Mouse (Mus musculus) monocyte, adult 5-6 weeks (primary cell): ENCODE data around the gene Catsper2. TPM values are rescaled to one million over a fixed set of nuclear protein-coding genes. Genes with fewer than 3 reads are reported as not detected.
A peak's percentile ranks its signal among the peaks of the same experiment; 100 is the strongest.

Experiments
- ATAC-seq: fragments of 153-309, 156-312 bp; replicated peaks from 2 replicates; pipeline ENCODE4 v1.8.0; 2017; ENCODE audit warnings: mild to moderate bottlenecking; ENCODE audit not compliant: low TSS enrichment, insufficient number of reproducible peaks, severe bottlenecking, poor library complexity, low FRiP score
- total RNA-seq: library from RNA; stranded (forward); fragments of 200-1000, 200-491, 200-594 nt; gene quantifications from 3 replicates; pipeline ENCODE4 v1.2.3, GENCODE M21; 2017

The Catsper2 gene
- total RNA-seq, 1 experiment from 2014 or later = not detected

- ATAC-seq = no peak
Measured at GRCm38 (mm10) chr2:121363656-121364055, 49.9 kb downstream of the Catsper2 start.

GRCm38 (mm10) chr2:121359461-121359860 is 54.1 kb downstream of the Catsper2 start:
- ATAC-seq = no peak

GRCm38 (mm10) chr2:121358381-121358780 is 55.2 kb downstream of the Catsper2 start:
- no peak for ATAC-seq

- no peak for ATAC-seq
Measured at GRCm38 (mm10) chr2:121357961-121358360, 55.6 kb downstream of the Catsper2 start.

GRCm38 (mm10) chr2:121357494-121357893 is 56.1 kb downstream of the Catsper2 start, which contains the start of gene Ckmt1:
Gene Ckmt1 (plus strand): TSS chr2:121357714.
- no peak for ATAC-seq

GRCm38 (mm10) chr2:121354820-121355592 is 58.6 kb downstream of the Catsper2 start, which contains the start of gene Ppip5k1:
Gene Ppip5k1 (minus strand): TSS chr2:121355396.
- peak; percentile 97 for ATAC-seq

GRCm38 (mm10) chr2:121354378-121354777 is 59.2 kb downstream of the Catsper2 start:
- ATAC-seq = no peak

GRCm38 (mm10) chr2:121353156-121353555 is 60.4 kb downstream of the Catsper2 start:
- no peak for ATAC-seq

Other genes with a start within 250 kb of the Catsper2 start
- 40.1 to 81.9 TPM (median 46.5 TPM) in 3 replicates for gene Tubgcp4, start 243.1 kb downstream of the Catsper2 start, total RNA-seq
- 25.3 to 41.6 TPM (median 34.1 TPM) in 3 replicates for gene Zscan29, start 242.7 kb downstream of the Catsper2 start, total RNA-seq
- 15.8 to 38.3 TPM (median 16.2 TPM) in 3 replicates for gene Trp53bp1, start 142.4 kb downstream of the Catsper2 start, total RNA-seq
- 0.10 TPM in 1 of 3 replicates, not detected in the others for gene Map1a, start 124.2 kb downstream of the Catsper2 start, total RNA-seq
- gene Ppip5k1, start 58.4 kb downstream of the Catsper2 start, total RNA-seq = 5.3 to 11.2 TPM (median 8.9 TPM) in 3 replicates
- gene Ckmt1, start 56.1 kb downstream of the Catsper2 start, total RNA-seq = not detected in 3 replicates
- not detected in 3 replicates for gene Strc, start 26.6 kb downstream of the Catsper2 start, total RNA-seq
- 151 to 226 TPM (median 182 TPM) in 3 replicates for gene Pdia3, start within 50 bp of the Catsper2 start, total RNA-seq
- 1.8 to 4.3 TPM (median 3.0 TPM) in 3 replicates for gene Ell3, start 30.5 kb upstream of the Catsper2 start, total RNA-seq
- gene Serf2, start 35.4 kb upstream of the Catsper2 start, total RNA-seq = 152 to 251 TPM (median 235 TPM) in 3 replicates
- 102 to 176 TPM (median 115 TPM) in 3 replicates for gene Hypk, start 39.5 kb upstream of the Catsper2 start, total RNA-seq
- gene Serinc4, start 43.0 kb upstream of the Catsper2 start, total RNA-seq = 6.2 to 6.5 TPM (median 6.3 TPM) in 3 replicates
- 89.4 to 102 TPM (median 99.0 TPM) in 3 replicates for gene Mfap1b, start 60.3 kb upstream of the Catsper2 start, total RNA-seq
- 80.7 to 102 TPM (median 84.5 TPM) in 3 replicates for gene Mfap1a, start 92.9 kb upstream of the Catsper2 start, total RNA-seq
- gene Wdr76, start 92.9 kb upstream of the Catsper2 start, total RNA-seq = 8.2 to 13.5 TPM (median 10.6 TPM) in 3 replicates